Comparison of ENCODE assay signal across 17 mouse cellular contexts in the genomic region with DNA sequence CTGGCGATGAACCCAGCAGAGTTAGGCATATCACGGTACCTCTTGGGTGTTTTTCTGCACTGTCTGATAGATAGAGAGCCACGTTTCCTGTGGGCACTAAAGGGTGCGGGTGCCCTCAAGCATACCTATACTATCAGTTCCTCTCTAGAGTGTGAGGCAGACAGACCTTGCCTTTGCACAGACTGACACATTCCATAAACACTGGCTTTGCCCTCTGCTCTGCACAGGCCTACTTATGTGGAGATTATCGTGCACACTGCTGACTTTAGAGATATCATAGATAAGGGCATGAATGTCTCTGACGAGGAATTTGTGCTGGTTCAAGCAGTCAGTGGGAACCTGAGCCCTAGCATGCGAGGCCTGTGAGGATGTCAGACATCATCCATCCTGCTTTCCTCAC.
"Had no signal": no experiment of that assay in that cellular context is flagged by ENCODE, and none has a peak within 500 bp of the region (broad histone marks: within the 10 kb centered on the region; RNA-seq: fewer than 3 reads in every experiment).

No protein-coding gene starts in this region.

- H3K36me3 ChIP-seq: limb, embryonic 12.5 days; liver, embryonic 13.5 days; lung, embryonic 15.5 days; midbrain, embryonic 15.5 days; neural tube, embryonic 12.5 days had no signal

- H3K27ac ChIP-seq: layer of hippocampus, adult 2 months; limb, embryonic 12.5 days; liver, embryonic 13.5 days; lung, embryonic 15.5 days; macrophage; midbrain, embryonic 15.5 days; neural tube, embryonic 12.5 days had no signal

- H3K4me3 ChIP-seq: layer of hippocampus, adult 2 months; limb, embryonic 12.5 days; liver, embryonic 13.5 days; lung, embryonic 15.5 days; megakaryocyte, embryonic 14.5 days; midbrain, embryonic 15.5 days; neural tube, embryonic 12.5 days had no signal

- H3K4me2 ChIP-seq: limb, embryonic 12.5 days; liver, embryonic 13.5 days; lung, embryonic 15.5 days; midbrain, embryonic 11.5 days; midbrain, embryonic 15.5 days; neural tube, embryonic 12.5 days had no signal

- H3K27me3 ChIP-seq: liver, embryonic 13.5 days; lung, embryonic 15.5 days; midbrain, embryonic 15.5 days; neural tube, embryonic 12.5 days had no signal

- DNase-seq: kidney, postnatal 10 days; kidney, postnatal 4 days; liver; liver, embryonic 13.5 days; liver, postnatal 0 days; lung, postnatal 14 days; right cerebral cortex, postnatal 4 days; spleen, adult 18-20 months; thymus, postnatal 4 days had no signal

- ATAC-seq: liver, postnatal 0 days; midbrain, embryonic 15.5 days had no signal

- H3K9me3 ChIP-seq: limb, embryonic 12.5 days; liver, embryonic 13.5 days; lung, embryonic 15.5 days; megakaryocyte, embryonic 14.5 days; midbrain, embryonic 15.5 days; neural tube, embryonic 12.5 days had no signal

- H3K9ac ChIP-seq: limb, embryonic 12.5 days; liver, embryonic 13.5 days; liver, postnatal 0 days; lung, embryonic 15.5 days; midbrain, embryonic 15.5 days; neural tube, embryonic 12.5 days had no signal

- H3K4me1 ChIP-seq: liver, embryonic 13.5 days had no signal
